ENCODE assay signal across 9 mouse cellular contexts in genomic region chr6:145968301-145968818, GRCm38 (mm10). TPM values are rescaled to one million over a fixed set of nuclear protein-coding genes. Genes with fewer than 3 reads are reported as not detected.
DNase-seq lines count a peak whose midpoint lies in the region; ATAC-seq and TF ChIP-seq lines count a peak whose summit lies in the region.
"Had no signal": no experiment of that assay in that cellular context is flagged by ENCODE, and none has a peak within 500 bp of the region (broad histone marks: within the 10 kb centered on the region; RNA-seq: fewer than 3 reads in every experiment).

No protein-coding gene starts in this region.

- no peak for DNase-seq in kidney, adult 2 months
- peak; percentile 68 for DNase-seq in brain, adult 2 months (ENCODE audit: low read depth, low spot score)
- DNase-seq in heart, adult 8-10 months (ENCODE audit: low spot score) = peak; percentile 69
- DNase-seq in lung, adult 18-20 months = peak; percentile 53 to 61
- no peak for DNase-seq in spleen, postnatal 4 days (ENCODE audit: low spot score in 2 of 2)
- no peak for DNase-seq in embryo, embryonic 9.5 days (ENCODE audit: extremely low spot score)
- no peak for DNase-seq in kidney, postnatal 14 days

- TF ChIP-seq CTCF in kidney, adult 2 months (conservative IDR thresholded peaks at IDR 0.05; ENCODE audit: insufficient read depth, insufficient read length, low read depth, low read length) = no peak

- no peak for ATAC-seq in kidney, embryonic 14.5 days (ENCODE audit: low FRiP score, low TSS enrichment)

- no peaks in the 10 kb centered on the region for H3K4me1 ChIP-seq in kidney, embryonic 14.5 days (ENCODE audit: control insufficient read depth, insufficient read depth, low read length)
- no peaks in the 10 kb centered on the region for H3K4me1 ChIP-seq in kidney, adult 2 months (ENCODE audit: control insufficient read depth, insufficient read depth, low read length)

- no peaks in the 10 kb centered on the region for H3K36me3 ChIP-seq in kidney, embryonic 14.5 days (ENCODE audit: control insufficient read depth, insufficient read depth, low read length)
- H3K36me3 ChIP-seq in kidney, adult 2 months (ENCODE audit: control insufficient read depth, insufficient read depth, low read length) = no peaks in the 10 kb centered on the region
- H3K36me3 ChIP-seq: embryonic facial prominence, embryonic 12.5 days had no signal

- WGBS in kidney, embryonic 14.5 days = 58% methylated on average over 7 of the region's 7 CpGs
- 75% methylated on average over 7 of the region's 7 CpGs for WGBS in kidney, adult 2 months

- H3K9me3 ChIP-seq in kidney, embryonic 14.5 days (ENCODE audit: control insufficient read depth, low read length) = peaks cover 3% of the 10 kb centered on the region; the same call in 1 of the 2 replicates

- no peak overlapping the region for H3K4me2 ChIP-seq in kidney, embryonic 14.5 days (replicated peaks; ENCODE audit: low read depth, low read length)
- H3K4me2 ChIP-seq: embryonic facial prominence, embryonic 12.5 days had no signal

- TF ChIP-seq POLR2A in kidney, adult 2 months (IDR thresholded peaks at IDR 0.05; ENCODE audit: low read depth, low read length) = no peak

- H3K4me3 ChIP-seq in kidney, embryonic 14.5 days (ENCODE audit: low read length) = no peak overlapping the region
- no peak overlapping the region for H3K4me3 ChIP-seq in kidney, adult 2 months (ENCODE audit: insufficient read depth, low read depth, low read length)
- H3K4me3 ChIP-seq: embryonic facial prominence, embryonic 12.5 days had no signal

- peak overlapping the region; percentile 24; the same call in 1 of the 2 replicates for H3K27ac ChIP-seq in kidney, embryonic 14.5 days (ENCODE audit: low read depth, low read length)
- no peak overlapping the region for H3K27ac ChIP-seq in kidney, adult 2 months (ENCODE audit: insufficient read depth, low read depth, low read length)
- H3K27ac ChIP-seq: embryonic facial prominence, embryonic 12.5 days had no signal

- no peak overlapping the region for H3K9ac ChIP-seq in kidney, embryonic 14.5 days (ENCODE audit: low read depth, low read length)
- H3K9ac ChIP-seq: embryonic facial prominence, embryonic 12.5 days had no signal

- no peaks in the 10 kb centered on the region for H3K27me3 ChIP-seq in kidney, embryonic 14.5 days (ENCODE audit: control insufficient read depth, insufficient read depth, low read length)
- H3K27me3 ChIP-seq in kidney, adult 2 months (replicated peaks; ENCODE audit: control insufficient read depth, insufficient read depth, low read length) = no peaks in the 10 kb centered on the region
- H3K27me3 ChIP-seq: embryonic facial prominence, embryonic 12.5 days had no signal

RNA-seq across cellular contexts. Expression of gene Sspn, which starts 36.9 kb away (rescaled TPM):
- 4.6 and 7.9 TPM in 2 replicates for polyA plus RNA-seq in kidney, embryonic 14.5 days (2014; fragmentation: Nextera tagmentation; extraction: Ambion mirVana)
- polyA plus RNA-seq in kidney, adult 2 months (2012; rRNA removed) = 2.4 and 2.9 TPM in 2 replicates
- 100 to 1,000 TPM; 100 to 117 (median 109) TPM for total RNA-seq in heart, adult 8-10 months (2022)

Comparison
In these comparisons a context has a peak if more than half of its experiments do, and no peak if none do; other contexts are left out.
1. DNase-seq: peak in brain, adult 2 months (single experiment), heart, adult 8-10 months (single experiment) and lung, adult 18-20 months (2 of 2); none in kidney, adult 2 months (single experiment), spleen, postnatal 4 days (0 of 2), embryo, embryonic 9.5 days (single experiment) and kidney, postnatal 14 days (single experiment).